Mouse (Mus musculus): Measurements from ENCODE around the gene Sbds.

DNA sequence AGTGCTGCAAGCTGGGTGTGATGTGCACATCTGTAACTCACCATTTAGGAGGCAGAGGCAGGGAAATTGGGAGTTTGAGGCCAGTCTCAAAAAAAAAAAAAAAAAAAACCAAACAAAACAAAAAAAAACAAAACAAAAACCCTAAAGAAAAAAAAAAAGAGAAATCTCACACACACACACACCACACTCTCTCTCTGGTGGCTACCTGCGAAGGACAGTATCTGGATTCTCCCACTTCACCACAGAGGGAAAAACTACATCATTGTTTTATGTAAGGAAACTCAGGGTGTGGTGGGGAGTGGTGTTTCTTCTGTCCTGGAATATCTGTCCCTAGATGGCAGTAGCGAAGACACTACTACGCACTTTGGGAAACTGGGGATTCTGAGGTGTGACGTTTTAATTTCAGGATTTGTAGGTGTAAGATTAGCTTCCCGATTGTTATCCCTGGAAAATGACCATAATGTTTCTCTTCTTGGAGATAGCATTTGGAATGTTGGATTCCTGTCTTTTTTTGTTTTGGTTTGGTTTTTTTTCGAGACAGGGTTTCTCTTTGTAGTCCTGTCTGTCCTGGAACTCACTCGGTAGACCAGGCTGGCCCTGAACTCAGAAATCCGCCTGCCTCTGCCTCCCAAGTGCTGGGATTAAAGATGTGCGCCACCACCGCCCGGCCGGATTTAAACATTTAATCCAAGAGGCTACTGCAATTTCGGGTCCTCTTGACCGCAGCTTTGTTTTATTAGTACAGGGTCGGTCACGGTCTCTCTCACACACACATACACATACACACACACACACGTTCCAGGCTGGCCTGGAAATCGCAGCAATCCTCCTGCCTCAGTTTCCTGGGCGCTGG is 940 bp downstream of the Sbds start:
- peak; percentile 21; the same call in 1 of the 2 replicates for TF ChIP-seq CTCF (IDR thresholded peaks at IDR 0.05; ENCODE audit: borderline replicate concordance, extremely low read depth, insufficient read depth, insufficient read length)
- no peak for TF ChIP-seq POLR2A (IDR thresholded peaks at IDR 0.05; ENCODE audit: borderline replicate concordance, extremely low read depth, insufficient read depth, insufficient read length, poor library complexity, severe bottlenecking)

Data from brain, embryonic 14.5 days (tissue).